Mouse (Mus musculus) erythroblast, embryonic 14.5 days (primary cell): ENCODE results near the gene Nek6.

ENCODE experiments used
- GATA1 ChIP-seq: IDR thresholded peaks from 2 replicates; pipeline ENCODE4 v1.6.1; 2012; ENCODE audit warnings: low read length, inconsistent platforms, mixed read lengths
- TAL1 ChIP-seq: IDR thresholded peaks from 3 replicates; pipeline ENCODE4 v1.6.1; 2012; ENCODE audit warnings: low read length, inconsistent platforms, mixed read lengths

GRCm38 (mm10) chr2:38478683-38479082, 32.8 kb upstream of the Nek6 start:
- TF ChIP-seq TAL1 (no peak), GATA1 (no peak)
